Mouse (Mus musculus) left cerebral cortex, adult 2 months (tissue): ENCODE measurements around the gene H2al1j. TPM values are rescaled to one million over a fixed set of nuclear protein-coding genes. Genes with fewer than 3 reads are reported as not detected.
"Not testable (repeated sequence)": the region's sequence is repeated elsewhere in the genome, so short reads cannot be mapped to it uniquely, and the experiment has no call there.

Experiments used
- DNase-seq, 2 experiments: peaks; one replicate each; pipeline ENCODE4 v3.0.0; 2021 to 2022; ENCODE audit warnings: low spot score in 2 of 2, mixed read lengths in 1 of 2; ENCODE audit errors: extremely low spot score in 1 of 2
- H3K27ac ChIP-seq: fragments of 200-600 bp; 2 replicates; pipeline ENCODE4 v1.8.1; 2022
- H3K4me3 ChIP-seq: fragments of 200-600 bp; 2 replicates; pipeline ENCODE4 v1.8.1; 2022
- CTCF ChIP-seq: fragments of 200-600 bp; IDR thresholded peaks from 2 replicates; pipeline ENCODE4 v1.8.1; 2022; ENCODE audit warnings: antibody characterized with exemption, mild to moderate bottlenecking, moderate library complexity
- intact Hi-C: fragments of 180-260 bp; cut with DNase I; formaldehyde crosslinking; loops from one replicate; pipeline ENCODE4 v1.15.1; 2025
- long read RNA-seq, 2 experiments: library from polyadenylated mRNA; stranded (forward); transcript quantifications; one replicate each; pipeline ENCODE4 v2.0.0; 2021; ENCODE audit warnings: borderline mapping rate in 2 of 2
- total RNA-seq, 2 experiments: library from RNA; stranded (reverse); gene quantifications; 2 replicates each; pipeline ENCODE4 v1.2.3; 2021

Gene H2al1j
- total RNA-seq, result not detected
- long read RNA-seq, experiment 1, result 0 reads
- long read RNA-seq, experiment 2, result 0 reads

GRCm38 (mm10) chrX:11327522-11327921 is at the start of gene H2al1j:
TSS of gene H2al1j (plus strand) at chrX:11327822.
- H3K4me3 ChIP-seq, H3K27ac ChIP-seq, DNase-seq, intact Hi-C loops: not testable (repeated sequence)

- H3K4me3 ChIP-seq, result no peak overlapping the region
- no peak for DNase-seq
- intact Hi-C loops, result no loop called here
- no peak overlapping the region for H3K27ac ChIP-seq
- no peak for TF ChIP-seq CTCF
These were observed 46.9 kb upstream of the H2al1j start for GRCm38 (mm10) chrX:11280741-11281140.

DNA sequence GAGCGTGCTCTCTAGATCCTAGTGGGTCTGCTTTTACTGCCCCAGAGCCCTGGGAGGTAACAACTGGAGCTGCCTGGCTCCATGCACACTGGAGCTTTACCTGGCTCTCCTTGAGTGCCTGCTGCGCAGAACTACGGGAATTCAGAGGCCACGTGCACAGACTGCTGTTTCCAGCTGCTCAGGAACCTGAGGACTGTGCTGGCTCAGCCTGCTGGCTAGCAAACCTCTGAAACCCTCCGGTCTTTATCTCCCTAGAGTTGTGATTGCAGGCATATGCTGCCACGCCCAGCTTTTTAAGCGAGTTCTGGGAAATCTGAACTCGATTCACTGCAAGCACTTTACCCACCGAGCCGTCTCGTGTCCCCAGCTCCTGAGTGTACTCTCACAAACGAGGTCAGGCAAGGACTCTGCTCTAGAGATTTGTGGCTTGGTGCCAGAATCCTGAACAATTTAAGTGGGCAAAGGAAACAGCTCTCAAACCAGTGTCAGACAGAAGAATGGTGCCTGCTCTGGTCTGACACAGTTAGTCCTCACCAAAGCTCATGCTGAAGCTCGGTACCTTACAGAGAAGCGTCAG is 39.2 kb upstream of the H2al1j start:
- Histone ChIP-seq H3K27ac (no peak overlapping the region), H3K4me3 (no peak overlapping the region)
- no peak for DNase-seq
- no peak for TF ChIP-seq CTCF
- intact Hi-C loops, result loop anchor here (5.0 kb wide), 1 partner anchor 54 kb away; no protein-coding TSS in a partner anchor

DNA sequence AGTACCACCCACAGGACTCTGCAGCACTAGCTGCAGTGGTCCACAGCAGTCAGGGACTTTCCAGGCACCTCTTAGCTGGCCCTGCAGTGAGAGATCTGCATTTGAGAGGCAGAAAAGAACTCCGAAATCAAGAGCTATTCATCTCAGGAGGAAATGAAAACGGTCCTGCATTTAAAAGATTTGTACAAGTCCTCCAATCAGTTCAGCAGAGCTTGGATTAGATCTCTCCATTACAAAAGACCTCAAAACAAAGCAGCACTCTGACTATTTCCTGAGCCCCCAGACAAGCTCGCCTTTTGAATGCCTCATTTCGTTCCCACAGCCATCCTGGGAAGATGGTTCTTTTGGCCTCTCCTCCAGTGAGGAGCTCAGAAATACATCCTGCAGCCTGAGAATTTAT is 38.4 kb upstream of the H2al1j start:
- DNase-seq, result no peak
- H3K4me3 ChIP-seq, result no peak overlapping the region
- intact Hi-C loops, result loop anchor here (5.0 kb wide), 1 partner anchor 53 kb away; no protein-coding TSS in a partner anchor
- H3K27ac ChIP-seq, result no peak overlapping the region
- TF ChIP-seq CTCF, result no peak

DNA sequence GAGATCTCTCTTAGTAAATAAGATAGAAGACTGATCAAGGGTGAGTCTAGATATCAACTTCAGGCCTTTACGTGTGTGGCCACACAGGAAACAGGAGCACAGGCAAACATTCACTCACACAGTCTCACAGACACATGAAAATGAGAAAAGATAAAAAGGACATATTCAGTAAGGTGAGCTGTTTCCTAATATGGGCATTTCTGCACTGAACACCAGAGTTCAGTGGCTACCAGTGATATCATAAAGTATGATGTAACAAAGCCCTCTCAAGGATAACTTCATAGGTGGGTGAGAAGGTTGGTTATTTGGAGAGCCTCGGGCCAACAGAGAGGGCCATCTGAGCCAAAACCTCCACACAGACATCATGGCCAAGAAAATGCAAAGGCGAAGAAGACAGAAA is 28.7 kb upstream of the H2al1j start, which contains the start of gene H2al1a:
H2al1a (plus strand) TSS at position 301 of the 400 bp plus-strand sequence.
- H3K4me3 ChIP-seq, DNase-seq, H3K27ac ChIP-seq, intact Hi-C loops: not testable (repeated sequence)

- intact Hi-C loops, H3K27ac ChIP-seq: not testable (repeated sequence)
These were observed 25.5 kb upstream of the H2al1j start, which contains the start of gene H2al1b for GRCm38 (mm10) chrX:11302132-11302531. TSS of gene H2al1b (plus strand) at chrX:11302432.

GRCm38 (mm10) chrX:11305355-11305754 is 22.3 kb upstream of the H2al1j start, which contains the start of gene H2al1c:
TSS of gene H2al1c (plus strand) at chrX:11305655.
- intact Hi-C loops, H3K27ac ChIP-seq, DNase-seq, H3K4me3 ChIP-seq: not testable (repeated sequence)

More at GRCm38 (mm10) chrX:11302132-11302531, 25.5 kb upstream of the H2al1j start, which contains the start of gene H2al1b:
- not testable (repeated sequence) for H3K4me3 ChIP-seq, DNase-seq

DNA sequence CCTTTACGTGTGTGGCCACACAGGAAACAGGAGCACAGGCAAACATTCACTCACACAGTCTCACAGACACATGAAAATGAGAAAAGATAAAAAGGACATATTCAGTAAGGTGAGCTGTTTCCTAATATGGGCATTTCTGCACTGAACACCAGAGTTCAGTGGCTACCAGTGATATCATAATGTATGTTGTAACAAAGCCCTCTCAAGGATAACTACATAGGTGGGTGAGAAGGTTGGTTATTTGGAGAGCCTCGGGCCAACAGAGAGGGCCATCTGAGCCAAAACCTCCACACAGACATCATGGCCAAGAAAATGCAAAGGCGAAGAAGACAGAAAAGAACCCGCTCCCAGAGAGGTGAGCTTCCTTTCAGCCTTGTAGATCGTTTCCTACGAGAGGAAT is 19.1 kb upstream of the H2al1j start, which contains the start of gene H2al1d:
H2al1d (plus strand) TSS at position 301 of the 400 bp plus-strand sequence.
- DNase-seq, intact Hi-C loops, H3K27ac ChIP-seq, H3K4me3 ChIP-seq: not testable (repeated sequence)

GRCm38 (mm10) chrX:11311634-11312033 is 16.0 kb upstream of the H2al1j start, which contains the start of gene H2al1e:
TSS of gene H2al1e (plus strand) at chrX:11311934.
- intact Hi-C loops, H3K27ac ChIP-seq, H3K4me3 ChIP-seq, DNase-seq: not testable (repeated sequence)

GRCm38 (mm10) chrX:11314858-11315257 is 12.8 kb upstream of the H2al1j start, which contains the start of gene H2al1f:
TSS of gene H2al1f (plus strand) at chrX:11315158.
- intact Hi-C loops, DNase-seq: not testable (repeated sequence)

GRCm38 (mm10) chrX:11317956-11318355 is 9.7 kb upstream of the H2al1j start, which contains the start of gene H2al1g:
TSS of gene H2al1g (plus strand) at chrX:11318256.
- DNase-seq, H3K4me3 ChIP-seq, intact Hi-C loops, H3K27ac ChIP-seq: not testable (repeated sequence)

More at GRCm38 (mm10) chrX:11314858-11315257, 12.8 kb upstream of the H2al1j start, which contains the start of gene H2al1f:
- H3K27ac ChIP-seq, H3K4me3 ChIP-seq: not testable (repeated sequence)

DNA sequence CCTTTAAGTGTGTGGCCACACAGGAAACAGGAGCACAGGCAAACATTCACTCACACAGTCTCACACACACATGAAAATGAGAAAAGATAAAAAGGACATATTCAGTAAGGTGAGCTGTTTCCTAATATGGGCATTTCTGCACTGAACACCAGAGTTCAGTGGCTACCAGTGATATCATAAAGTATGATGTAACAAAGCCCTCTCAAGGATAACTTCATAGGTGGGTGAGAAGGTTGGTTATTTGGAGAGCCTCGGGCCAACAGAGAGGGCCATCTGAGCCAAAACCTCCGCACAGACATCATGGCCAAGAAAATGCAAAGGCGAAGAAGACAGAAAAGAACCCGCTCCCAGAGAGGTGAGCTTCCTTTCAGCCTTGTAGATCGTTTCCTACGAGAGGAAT is 6.4 kb upstream of the H2al1j start, which contains the start of gene H2al1h:
H2al1h (plus strand) TSS at position 301 of the 400 bp plus-strand sequence.
- intact Hi-C loops, H3K27ac ChIP-seq, DNase-seq, H3K4me3 ChIP-seq: not testable (repeated sequence)

DNA sequence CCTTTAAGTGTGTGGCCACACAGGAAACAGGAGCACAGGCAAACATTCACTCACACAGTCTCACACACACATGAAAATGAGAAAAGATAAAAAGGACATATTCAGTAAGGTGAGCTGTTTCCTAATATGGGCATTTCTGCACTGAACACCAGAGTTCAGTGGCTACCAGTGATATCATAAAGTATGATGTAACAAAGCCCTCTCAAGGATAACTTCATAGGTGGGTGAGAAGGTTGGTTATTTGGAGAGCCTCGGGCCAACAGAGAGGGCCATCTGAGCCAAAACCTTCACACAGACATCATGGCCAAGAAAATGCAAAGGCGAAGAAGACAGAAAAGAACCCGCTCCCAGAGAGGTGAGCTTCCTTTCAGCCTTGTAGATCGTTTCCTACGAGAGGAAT is 3.3 kb upstream of the H2al1j start, which contains the start of gene H2al1i:
H2al1i (plus strand) TSS at position 301 of the 400 bp plus-strand sequence.
- H3K27ac ChIP-seq, intact Hi-C loops, DNase-seq, H3K4me3 ChIP-seq: not testable (repeated sequence)
